Mouse (Mus musculus) testis, postnatal 14 days (tissue): ENCODE data around the gene Rab9.

ENCODE experiments used
- DNase-seq: peaks from one replicate; pipeline ENCODE4 v3.0.0; 2021; ENCODE audit warnings: low spot score

Gene Rab9

GRCm38 (mm10) chrX:166453532-166453931 lies 26.1 kb downstream of the Rab9 start:
- no peak for DNase-seq

- DNase-seq, result no peak
Observed at GRCm38 (mm10) chrX:166444552-166444951, 35.1 kb downstream of the Rab9 start.

- peak; percentile 91 for DNase-seq
Observed at GRCm38 (mm10) chrX:166440616-166441063, 39.0 kb downstream of the Rab9 start, which contains the start of gene Ofd1. TSS of gene Ofd1 (minus strand) at chrX:166440704.

GRCm38 (mm10) chrX:166440036-166440615 lies 39.5 kb downstream of the Rab9 start, which contains the start of gene Trappc2:
TSS of gene Trappc2 (plus strand) at chrX:166440574.
- DNase-seq, result no peak

- no peak for DNase-seq
Observed at GRCm38 (mm10) chrX:166434812-166435211, 44.9 kb downstream of the Rab9 start.

GRCm38 (mm10) chrX:166416196-166416595 lies 63.5 kb downstream of the Rab9 start:
- no peak for DNase-seq

GRCm38 (mm10) chrX:166407865-166408264 lies 71.8 kb downstream of the Rab9 start:
- no peak for DNase-seq
